Mouse (Mus musculus): Measurements from ENCODE around the gene Ndufs8.

DNA sequence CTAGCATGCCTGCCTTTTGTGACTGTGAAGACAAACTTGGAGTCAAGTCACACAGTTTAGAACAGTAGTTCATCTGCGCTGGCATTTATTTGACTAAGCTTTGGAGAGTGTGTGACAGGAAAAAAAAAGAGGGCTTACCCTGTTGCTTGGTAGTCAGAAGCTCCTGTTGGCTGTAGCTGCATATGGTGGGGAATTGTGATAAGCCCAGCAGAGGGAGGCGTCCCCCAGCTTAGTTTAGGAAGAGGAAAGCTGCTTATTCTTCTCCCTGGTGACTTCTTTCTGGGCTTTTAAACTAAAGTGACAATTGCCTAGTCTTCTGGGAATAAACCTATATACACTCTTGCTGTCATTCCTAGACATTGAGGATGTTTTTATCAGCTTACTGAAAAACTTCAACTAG, 49.9 kb downstream of the Ndufs8 start:
- 0 out of 2 replicates have a peak, but pooled peaks have one; percentile 8 for TF ChIP-seq CTCF (IDR thresholded peaks at IDR 0.05; ENCODE audit: low read depth)
- TF ChIP-seq EP300 (IDR thresholded peaks at IDR 0.05; ENCODE audit: low read depth): no peak
